ENCODE assay signal across 23 mouse cellular contexts in genomic region chr12:27916401-27916920, GRCm38 (mm10).
DNase-seq lines count a peak whose midpoint lies in the region; ATAC-seq and TF ChIP-seq lines count a peak whose summit lies in the region.
"Had no signal": no experiment of that assay in that cellular context is flagged by ENCODE, and none has a peak within 500 bp of the region (broad histone marks: within the 10 kb centered on the region; RNA-seq: fewer than 3 reads in every experiment).

No protein-coding gene starts in this region.

- H3K27ac ChIP-seq in forebrain, embryonic 16.5 days (ENCODE audit: low read length), result no peak overlapping the region
- no peak overlapping the region for H3K27ac ChIP-seq in forebrain, embryonic 12.5 days
- no peak overlapping the region for H3K27ac ChIP-seq in kidney, embryonic 15.5 days
- H3K27ac ChIP-seq in lung, embryonic 14.5 days (ENCODE audit: low read depth), result no peak overlapping the region
- no peak overlapping the region for H3K27ac ChIP-seq in thymus, adult 2 months (ENCODE audit: control insufficient read depth, insufficient read depth, low read length)
- H3K27ac ChIP-seq: hindbrain, embryonic 13.5 days; limb, embryonic 10.5 days; liver, embryonic 15.5 days; midbrain, embryonic 10.5 days; neural tube, embryonic 13.5 days had no signal

- 47% methylated on average over 3 of the region's 3 CpGs for WGBS in forebrain, embryonic 16.5 days
- WGBS in forebrain, embryonic 12.5 days, result 72% methylated on average over 3 of the region's 3 CpGs
- 11% methylated on average over 3 of the region's 3 CpGs for WGBS in kidney, embryonic 15.5 days
- 49% methylated on average over 3 of the region's 3 CpGs for WGBS in lung, embryonic 14.5 days
- WGBS in lung, adult 2 months, result 61% methylated on average over 3 of the region's 3 CpGs
- WGBS in thymus, adult 2 months, result 33% methylated on average over 3 of the region's 3 CpGs

- no peak for TF ChIP-seq POLR2A in lung, adult 2 months (IDR thresholded peaks at IDR 0.05; ENCODE audit: borderline replicate concordance, extremely low read depth, low read depth, low read length)
- no peak for TF ChIP-seq POLR2A in thymus, adult 2 months (IDR thresholded peaks at IDR 0.05; ENCODE audit: control insufficient read depth, extremely low read depth, insufficient read depth, low read length, poor library complexity)

- no peak for DNase-seq in kidney, postnatal 25 days
- DNase-seq in lung, embryonic 14.5 days, result peak; percentile 83
- DNase-seq in lung, adult 2 months, result no peak
- no peak for DNase-seq in layer of hippocampus, adult 9-10 months (ENCODE audit: low spot score)
- DNase-seq in thymus, adult 2 months, result no peak
- DNase-seq: adrenal gland, postnatal 25 days; cerebellum, adult 9-10 months; liver; retina, postnatal 1 day; right cerebral cortex, postnatal 4 days; thymus, postnatal 25 days had no signal

- no peaks in the 10 kb centered on the region for H3K9me3 ChIP-seq in forebrain, embryonic 16.5 days (ENCODE audit: control insufficient read depth, low read length)
- no peaks in the 10 kb centered on the region for H3K9me3 ChIP-seq in forebrain, embryonic 12.5 days
- no peaks in the 10 kb centered on the region for H3K9me3 ChIP-seq in kidney, embryonic 15.5 days (replicated peaks)
- no peaks in the 10 kb centered on the region for H3K9me3 ChIP-seq in lung, embryonic 14.5 days (ENCODE audit: low read depth, low read length)
- H3K9me3 ChIP-seq: heart, embryonic 12.5 days; hindbrain, embryonic 13.5 days; limb, embryonic 10.5 days; liver, embryonic 15.5 days; midbrain, embryonic 10.5 days; neural tube, embryonic 13.5 days had no signal

- no peak overlapping the region for H3K4me2 ChIP-seq in forebrain, embryonic 16.5 days (ENCODE audit: low read length)
- no peak overlapping the region for H3K4me2 ChIP-seq in forebrain, embryonic 12.5 days
- no peak overlapping the region for H3K4me2 ChIP-seq in kidney, embryonic 15.5 days
- no peak overlapping the region for H3K4me2 ChIP-seq in lung, embryonic 14.5 days
- H3K4me2 ChIP-seq: heart, embryonic 12.5 days; hindbrain, embryonic 13.5 days; liver, embryonic 15.5 days; neural tube, embryonic 13.5 days had no signal

- H3K4me3 ChIP-seq in forebrain, embryonic 16.5 days (replicated peaks; ENCODE audit: low read length), result no peak overlapping the region
- H3K4me3 ChIP-seq in forebrain, embryonic 12.5 days (replicated peaks), result no peak overlapping the region
- H3K4me3 ChIP-seq in kidney, embryonic 15.5 days (replicated peaks), result no peak overlapping the region
- H3K4me3 ChIP-seq in lung, embryonic 14.5 days (ENCODE audit: low read depth, low read length), result no peak overlapping the region
- no peak overlapping the region for H3K4me3 ChIP-seq in lung, adult 2 months (replicated peaks; ENCODE audit: extremely low read depth, low read depth, low read length)
- no peak overlapping the region for H3K4me3 ChIP-seq in thymus, adult 2 months (ENCODE audit: control insufficient read depth, insufficient read depth, low read length)
- H3K4me3 ChIP-seq: heart, embryonic 12.5 days; hindbrain, embryonic 13.5 days; limb, embryonic 10.5 days; liver, embryonic 15.5 days; midbrain, embryonic 10.5 days; myocyte; neural tube, embryonic 13.5 days had no signal

- H3K36me3 ChIP-seq in forebrain, embryonic 16.5 days (ENCODE audit: control insufficient read depth, insufficient read depth), result no peaks in the 10 kb centered on the region
- no peaks in the 10 kb centered on the region for H3K36me3 ChIP-seq in forebrain, embryonic 12.5 days (replicated peaks)
- no peaks in the 10 kb centered on the region for H3K36me3 ChIP-seq in kidney, embryonic 15.5 days
- no peaks in the 10 kb centered on the region for H3K36me3 ChIP-seq in lung, embryonic 14.5 days (ENCODE audit: insufficient read depth)
- H3K36me3 ChIP-seq in thymus, adult 2 months (ENCODE audit: control insufficient read depth, insufficient read depth, low read length), result no peaks in the 10 kb centered on the region
- H3K36me3 ChIP-seq: heart, embryonic 12.5 days; hindbrain, embryonic 13.5 days; limb, embryonic 10.5 days; liver, embryonic 15.5 days; midbrain, embryonic 10.5 days; neural tube, embryonic 13.5 days had no signal

- H3K9ac ChIP-seq in forebrain, embryonic 16.5 days (replicated peaks; ENCODE audit: low read depth, low read length), result no peak overlapping the region
- H3K9ac ChIP-seq in forebrain, embryonic 12.5 days, result no peak overlapping the region
- no peak overlapping the region for H3K9ac ChIP-seq in kidney, embryonic 15.5 days
- no peak overlapping the region for H3K9ac ChIP-seq in lung, embryonic 14.5 days
- H3K9ac ChIP-seq: heart, embryonic 12.5 days; hindbrain, embryonic 13.5 days; liver, embryonic 15.5 days; neural tube, embryonic 13.5 days had no signal

- ATAC-seq in forebrain, embryonic 16.5 days, result peak; percentile 54; the same call in 1 of the 2 replicates
- no peak for ATAC-seq in forebrain, embryonic 12.5 days (ENCODE audit: low FRiP score)
- ATAC-seq in kidney, embryonic 15.5 days (replicated peaks; ENCODE audit: low FRiP score), result peak; percentile 54
- ATAC-seq in lung, embryonic 14.5 days (ENCODE audit: insufficient read depth), result no peak
- ATAC-seq: CD4-positive, CD25-positive, alpha-beta regulatory T cell, adult 4 months; midbrain, embryonic 16.5 days had no signal

- TF ChIP-seq CTCF in lung, embryonic 14.5 days (IDR thresholded peaks at IDR 0.05; ENCODE audit: low read depth), result no peak
- TF ChIP-seq CTCF in lung, adult 2 months (IDR thresholded peaks at IDR 0.05; ENCODE audit: insufficient read depth, low read length), result no peak
- TF ChIP-seq CTCF in thymus, adult 2 months (IDR thresholded peaks at IDR 0.05; ENCODE audit: borderline replicate concordance, control insufficient read depth, extremely low read depth, insufficient read depth, low read length, poor library complexity), result no peak

- H3K27me3 ChIP-seq in forebrain, embryonic 16.5 days (replicated peaks; ENCODE audit: control insufficient read depth, insufficient read depth, low read length), result no peaks in the 10 kb centered on the region
- no peaks in the 10 kb centered on the region for H3K27me3 ChIP-seq in forebrain, embryonic 12.5 days
- no peaks in the 10 kb centered on the region for H3K27me3 ChIP-seq in kidney, embryonic 15.5 days
- H3K27me3 ChIP-seq in lung, embryonic 14.5 days (ENCODE audit: insufficient read depth, low read length), result no peaks in the 10 kb centered on the region
- no peaks in the 10 kb centered on the region for H3K27me3 ChIP-seq in thymus, adult 2 months (ENCODE audit: control insufficient read depth, insufficient read depth, low read length)
- H3K27me3 ChIP-seq: heart, embryonic 12.5 days; hindbrain, embryonic 13.5 days; liver, embryonic 15.5 days; neural tube, embryonic 13.5 days had no signal

- no peaks in the 10 kb centered on the region for H3K4me1 ChIP-seq in forebrain, embryonic 16.5 days (replicated peaks; ENCODE audit: control insufficient read depth, insufficient read depth, low read length)
- no peaks in the 10 kb centered on the region for H3K4me1 ChIP-seq in forebrain, embryonic 12.5 days
- 0 out of 2 replicates have a peak, but pooled peaks cover 3% of the 10 kb centered on the region for H3K4me1 ChIP-seq in kidney, embryonic 15.5 days
- H3K4me1 ChIP-seq in lung, embryonic 14.5 days (ENCODE audit: insufficient read depth), result 0 out of 2 replicates have a peak, but pooled peaks cover 4% of the 10 kb centered on the region
- H3K4me1 ChIP-seq in lung, adult 2 months (ENCODE audit: control insufficient read depth, insufficient read depth, low read length), result no peaks in the 10 kb centered on the region
- H3K4me1 ChIP-seq in thymus, adult 2 months (replicated peaks; ENCODE audit: control insufficient read depth, insufficient read depth, low read length), result no peaks in the 10 kb centered on the region
- H3K4me1 ChIP-seq: heart, embryonic 12.5 days; hindbrain, embryonic 13.5 days; limb, embryonic 10.5 days; liver, embryonic 15.5 days; midbrain, embryonic 10.5 days; neural tube, embryonic 13.5 days had no signal

Comparison
In these comparisons a context has a peak if more than half of its experiments do, and no peak if none do; other contexts are left out.
1. ATAC-seq: peak in forebrain, embryonic 16.5 days (single experiment) and kidney, embryonic 15.5 days (single experiment); none in forebrain, embryonic 12.5 days (single experiment) and lung, embryonic 14.5 days (single experiment).